Mouse (Mus musculus) mesoderm, embryonic 11.5 days (tissue): ENCODE results near the gene Olfr49.

ENCODE experiments used
- DNase-seq: peaks from one replicate; pipeline ENCODE4 v3.0.0-alpha.2; 2012; ENCODE audit warnings: low read depth, low spot score

Gene Olfr49

DNA sequence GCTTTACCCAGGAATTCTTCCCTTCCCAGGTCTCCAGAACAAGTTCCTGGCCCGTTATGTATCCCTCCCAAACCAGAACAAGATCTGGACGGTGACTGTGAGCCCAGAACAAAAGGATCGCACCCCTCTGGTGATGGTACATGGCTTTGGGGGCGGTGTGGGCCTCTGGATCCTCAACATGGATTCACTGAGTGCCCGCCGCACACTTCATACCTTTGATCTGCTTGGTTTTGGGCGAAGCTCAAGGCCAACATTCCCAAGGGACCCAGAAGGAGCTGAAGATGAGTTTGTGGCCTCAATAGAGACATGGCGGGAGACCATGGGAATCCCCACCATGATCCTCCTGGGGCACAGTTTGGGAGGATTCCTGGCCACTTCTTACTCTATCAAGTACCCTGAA is 22.1 kb downstream of the Olfr49 start:
- DNase-seq: no peak

DNA sequence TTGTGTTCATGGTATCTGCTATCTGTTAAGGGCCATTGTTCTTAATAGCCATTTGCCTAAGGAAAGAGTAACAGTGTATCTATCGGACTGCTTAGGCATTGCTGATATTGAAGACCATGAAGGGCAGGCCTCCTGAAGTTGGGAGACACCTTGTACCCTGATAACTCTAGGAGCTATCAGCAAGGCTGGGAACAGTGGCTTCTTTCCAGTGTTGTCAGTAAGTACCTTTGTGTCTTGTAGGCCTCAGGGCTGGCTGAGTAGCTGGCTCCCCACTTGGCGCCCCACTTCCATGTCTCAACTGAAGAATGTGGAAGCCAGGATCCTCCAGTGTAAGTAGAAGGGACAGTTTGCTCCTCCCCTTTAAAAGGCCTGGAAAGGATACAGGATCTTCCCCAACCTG is 23.4 kb downstream of the Olfr49 start:
- no peak for DNase-seq

DNA sequence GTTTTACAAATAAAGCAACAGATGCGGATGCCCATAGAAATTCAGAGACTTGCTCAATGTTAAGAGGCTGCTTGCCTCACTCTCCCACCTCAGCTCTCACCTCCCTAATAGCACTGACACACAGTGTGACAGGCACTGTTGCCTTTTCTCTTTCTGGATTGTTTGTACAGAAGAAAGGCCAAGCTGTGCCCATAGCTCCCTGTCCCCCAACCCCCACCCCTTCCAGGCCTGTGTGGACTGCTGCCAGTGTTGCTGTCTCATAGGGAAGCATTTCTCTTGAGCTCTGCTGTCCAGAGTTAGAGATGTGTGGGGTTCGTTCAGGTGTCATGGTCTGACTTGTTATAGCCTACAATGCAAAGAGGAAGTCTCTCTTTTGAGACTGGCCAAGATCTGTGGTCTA is 24.5 kb downstream of the Olfr49 start:
- no peak for DNase-seq

DNA sequence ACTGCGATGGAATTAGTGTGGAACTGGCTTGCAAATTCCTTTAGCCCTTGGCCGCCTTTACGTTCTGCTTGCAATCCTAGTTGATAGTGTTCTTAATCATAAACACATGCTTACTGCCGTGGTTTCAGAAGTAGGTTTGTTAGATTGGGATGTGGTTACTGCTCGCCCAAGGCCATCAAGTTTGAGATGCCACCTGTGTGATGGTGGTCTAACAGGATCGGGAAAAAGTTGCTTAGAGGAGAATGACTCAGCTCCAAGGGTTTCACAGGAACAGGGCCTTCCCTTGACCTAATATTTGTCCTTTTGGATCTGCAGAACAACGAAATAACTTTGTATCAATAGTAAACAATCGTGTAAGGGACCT is 25.0 kb downstream of the Olfr49 start:
- no peak for DNase-seq

DNA sequence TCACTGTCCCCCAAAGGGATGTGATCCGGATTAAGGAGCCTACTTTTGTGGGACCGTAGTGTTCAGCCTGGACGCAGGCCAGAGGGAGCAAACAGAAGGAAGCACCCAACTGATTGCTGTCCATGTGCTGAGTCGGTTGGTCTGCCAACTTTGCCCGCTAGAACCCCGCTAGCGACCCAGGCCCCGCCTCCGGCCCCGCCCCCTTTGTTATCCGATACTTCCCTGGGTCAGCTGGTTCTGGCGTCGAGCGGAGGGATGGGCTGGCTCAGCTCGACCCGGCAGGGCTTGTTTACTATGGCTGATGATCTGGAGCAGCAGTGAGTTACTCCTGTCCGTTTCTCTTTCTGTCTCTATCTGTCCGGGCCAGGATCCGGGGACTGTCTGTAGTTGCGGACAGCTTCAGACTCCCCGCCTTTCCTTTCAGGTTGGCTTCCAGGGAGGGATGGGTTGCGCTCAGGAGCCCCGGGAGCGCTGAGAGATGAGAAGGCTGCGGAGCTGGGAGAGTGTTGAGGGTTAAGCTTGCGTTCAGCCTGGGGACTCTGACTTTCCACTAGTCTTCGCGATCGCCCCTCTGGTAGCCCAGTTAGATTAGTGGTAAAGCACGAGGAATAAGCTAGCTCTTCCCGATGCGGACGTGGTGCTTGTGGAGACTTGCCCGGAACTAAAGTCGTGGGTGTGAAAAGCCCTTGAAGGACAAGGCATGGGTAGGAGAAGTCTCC is 25.6 kb downstream of the Olfr49 start:
- DNase-seq: peak; percentile 92

DNA sequence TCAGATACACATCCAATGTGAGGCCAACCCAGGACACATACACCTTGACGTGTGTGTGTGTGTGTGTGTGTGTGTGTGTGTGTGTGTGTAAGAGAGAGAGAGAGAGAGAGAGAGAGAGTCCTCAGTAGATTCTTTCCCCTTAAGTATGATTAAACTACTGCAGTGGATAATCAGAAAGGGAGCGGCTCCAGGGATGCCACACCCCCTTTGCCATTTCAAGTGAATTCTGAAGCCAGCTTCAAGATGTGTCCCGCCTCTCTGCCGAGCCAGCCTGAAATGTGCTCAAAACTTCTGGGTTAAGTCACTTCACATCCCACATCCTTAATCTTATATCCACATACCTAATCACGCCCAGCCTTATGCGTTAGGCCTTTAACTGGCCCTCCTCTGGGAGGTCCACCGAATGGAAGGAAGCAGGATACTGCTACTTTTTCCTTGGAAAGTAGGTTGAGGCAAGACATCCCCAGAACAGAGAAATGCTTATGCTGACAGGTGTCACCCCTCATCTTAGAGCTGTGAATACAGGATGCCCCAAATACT is 26.5 kb downstream of the Olfr49 start:
- DNase-seq: no peak

DNA sequence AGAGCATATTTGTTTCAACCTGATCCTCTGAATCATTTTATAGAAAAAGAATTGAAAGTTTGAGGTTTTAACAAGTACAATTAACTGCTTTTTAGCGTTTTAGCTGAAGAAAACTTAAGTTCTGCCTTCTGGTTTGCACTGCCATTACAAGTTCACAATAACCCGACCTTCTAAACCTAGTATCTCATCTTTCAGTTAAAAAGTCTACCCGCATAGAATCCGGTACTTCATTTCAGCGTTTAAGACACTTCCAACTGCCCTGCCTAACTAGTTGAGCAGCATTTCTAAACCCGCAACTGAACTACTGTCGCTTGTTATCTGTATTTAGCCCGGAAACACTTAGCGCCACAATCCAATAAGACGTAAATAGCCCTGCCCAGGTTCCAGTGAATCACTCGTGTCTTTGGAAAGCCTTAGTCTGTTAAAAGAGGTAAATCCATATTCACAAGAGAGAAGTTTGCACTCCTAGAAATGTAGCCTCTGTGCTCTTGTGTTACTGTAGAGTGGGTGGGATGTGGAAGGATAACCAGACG is 30.0 kb downstream of the Olfr49 start:
- DNase-seq: no peak

DNA sequence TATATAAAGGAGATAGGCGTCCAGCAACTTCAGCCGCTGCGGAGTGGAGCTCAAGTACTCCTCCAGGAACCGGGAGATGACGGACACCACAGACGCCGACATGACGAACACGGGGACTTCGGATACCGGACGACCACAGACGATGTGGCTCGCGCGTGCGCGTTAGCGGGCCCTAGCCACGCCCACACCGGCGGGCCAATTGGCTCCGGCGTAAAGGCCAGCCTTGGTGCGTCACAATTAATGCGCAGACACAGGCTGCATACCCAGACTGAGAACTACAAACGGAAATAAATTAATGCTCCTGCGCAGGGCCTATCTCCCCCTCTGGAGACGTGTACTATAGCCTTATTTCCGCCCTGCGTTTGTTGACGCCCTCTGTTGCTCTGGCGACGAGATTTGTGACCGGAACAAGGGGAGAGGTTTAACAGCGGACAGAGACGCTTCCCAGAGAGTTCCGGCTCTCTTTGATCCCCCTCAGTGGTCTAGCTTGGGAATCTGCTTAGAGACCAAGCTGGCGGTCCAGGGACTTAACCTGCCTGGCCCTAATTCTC is 30.9 kb downstream of the Olfr49 start, which contains the start of the genes Dad1 and Abhd4:
TSS of gene Dad1 (minus strand) at position 364 of the 551 bp plus-strand sequence.
TSS of gene Abhd4 (plus strand) at position 448 of the 551 bp plus-strand sequence.
- peak; percentile 97 for DNase-seq

DNA sequence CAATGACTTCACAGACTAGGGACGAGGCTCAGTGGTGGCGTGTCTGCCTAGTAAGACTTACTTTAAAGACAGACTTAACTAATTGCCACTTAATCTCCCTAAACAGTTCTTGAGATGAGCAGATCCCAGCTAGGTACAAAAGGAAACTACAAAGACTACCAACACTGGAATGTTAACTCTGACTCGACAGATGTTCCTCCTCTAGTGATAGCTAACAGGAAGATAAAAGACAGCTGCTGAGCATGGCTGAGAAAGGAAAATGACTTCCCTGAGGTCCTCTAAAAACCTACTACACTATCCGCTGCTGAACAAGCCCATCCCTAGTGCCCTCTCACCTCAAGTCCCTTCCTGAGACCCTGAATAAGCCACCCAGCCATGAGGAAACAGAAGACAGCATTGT is 34.6 kb downstream of the Olfr49 start:
- no peak for DNase-seq

DNA sequence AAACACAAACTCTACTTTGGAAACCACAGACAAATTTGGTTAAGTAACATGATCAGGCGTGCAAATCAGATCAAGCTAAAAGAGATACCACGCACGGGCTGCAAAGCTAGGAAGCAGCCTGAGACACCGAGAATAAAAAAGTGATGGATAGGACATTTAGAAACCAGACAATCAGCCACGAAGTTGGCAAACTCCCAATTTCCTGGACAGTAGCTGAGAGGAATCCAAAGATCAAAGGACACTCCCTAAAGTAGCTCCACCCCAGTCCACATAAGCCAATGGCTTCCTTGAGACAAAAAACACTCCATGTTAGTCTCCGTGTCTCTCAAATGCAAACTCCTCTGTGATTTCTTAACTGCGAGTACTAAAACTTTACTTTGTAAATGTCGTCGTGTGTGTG is 35.4 kb downstream of the Olfr49 start:
- peak; percentile 67 for DNase-seq

DNA sequence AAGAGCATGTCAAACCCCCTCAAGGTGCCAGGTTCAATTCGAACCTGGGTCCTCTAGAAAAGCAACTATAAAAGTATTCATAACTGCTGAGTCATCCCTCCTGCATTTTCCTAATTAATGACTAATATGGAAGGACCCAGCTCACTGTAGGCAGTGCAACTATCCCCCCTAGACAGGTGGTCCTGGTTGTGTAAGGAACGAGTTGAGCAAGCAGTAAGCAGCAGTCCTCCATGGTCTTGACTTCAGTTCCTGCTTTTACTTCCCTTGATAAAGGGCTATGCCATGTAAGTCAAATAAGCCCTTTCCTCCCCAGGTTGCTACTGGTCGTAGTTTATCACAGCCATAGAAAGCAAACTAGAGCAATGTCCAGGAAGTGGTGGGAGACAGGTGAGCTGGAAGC is 38.5 kb downstream of the Olfr49 start:
- no peak for DNase-seq

DNA sequence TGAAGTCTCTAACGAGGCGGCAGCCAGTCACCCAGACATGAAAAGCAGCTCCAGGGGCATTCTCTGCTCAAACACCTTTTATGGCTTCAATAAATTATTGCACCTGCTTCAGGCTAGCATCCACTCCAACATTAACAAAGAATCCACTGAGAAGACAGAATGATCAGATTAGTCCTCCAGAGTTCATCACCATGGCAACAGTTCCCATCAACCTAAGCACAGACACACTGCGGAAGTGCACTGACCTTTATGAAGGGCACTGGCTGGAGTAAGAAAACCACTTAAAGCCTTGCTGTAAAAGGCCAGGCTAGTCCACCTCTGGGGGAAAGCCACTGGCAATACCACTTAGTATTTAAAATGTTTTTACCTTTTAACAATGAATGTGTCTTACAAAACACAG is 40.6 kb downstream of the Olfr49 start:
- peak; percentile 50 for DNase-seq

DNA sequence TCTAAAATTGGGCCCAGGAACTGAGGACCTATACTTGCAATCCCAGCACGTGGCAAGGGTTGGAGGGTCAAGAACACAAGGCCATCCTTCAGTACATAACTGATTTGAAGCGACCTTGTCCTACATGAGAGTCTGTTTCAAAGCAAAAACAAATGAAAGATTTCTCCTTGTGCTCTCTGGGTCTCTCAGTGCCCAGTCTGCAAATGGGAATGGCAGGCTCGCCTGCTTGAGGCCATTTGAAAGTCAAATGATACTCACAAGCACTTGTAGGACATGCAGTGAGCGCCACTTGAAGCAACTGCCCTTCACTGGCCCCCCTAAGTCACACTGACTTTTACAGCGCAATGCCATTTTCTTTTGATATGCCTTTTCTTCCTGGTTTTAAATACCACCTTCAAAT is 44.2 kb downstream of the Olfr49 start:
- no peak for DNase-seq

DNA sequence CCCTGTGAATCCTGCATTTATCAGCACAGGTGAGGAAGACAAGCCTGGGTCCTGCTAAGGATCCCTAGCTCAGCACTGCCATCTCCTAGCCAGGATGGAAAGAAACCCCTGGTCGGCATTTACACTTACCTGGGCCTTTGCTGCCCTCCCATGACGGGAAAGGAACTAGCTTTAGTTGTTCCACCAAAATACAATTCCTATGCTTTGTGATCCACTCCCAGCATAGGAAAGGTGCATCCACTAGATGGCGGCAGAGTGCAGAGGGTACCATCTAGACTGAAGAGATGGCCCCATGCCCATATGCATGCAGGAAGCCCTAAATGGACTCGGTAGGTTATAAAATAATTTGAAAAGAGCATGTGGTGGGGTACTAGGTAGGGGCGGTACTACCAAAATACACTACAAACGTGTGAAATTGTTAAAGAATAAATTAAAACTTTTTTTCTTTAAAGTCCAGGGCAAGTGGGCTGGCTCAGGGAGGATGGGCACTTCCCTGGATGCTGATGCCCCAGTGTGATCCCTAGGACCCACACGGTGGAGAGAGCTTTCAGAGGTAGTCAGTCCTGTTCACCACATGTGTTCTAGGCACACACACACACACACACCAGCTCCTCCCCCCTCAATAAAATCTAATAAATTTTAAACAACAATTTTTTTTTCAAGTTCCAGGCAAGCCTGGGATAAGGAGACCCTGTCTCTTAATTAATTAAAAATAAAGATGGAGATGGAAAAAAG is 45.6 kb downstream of the Olfr49 start:
- peak; percentile 74 for DNase-seq

DNA sequence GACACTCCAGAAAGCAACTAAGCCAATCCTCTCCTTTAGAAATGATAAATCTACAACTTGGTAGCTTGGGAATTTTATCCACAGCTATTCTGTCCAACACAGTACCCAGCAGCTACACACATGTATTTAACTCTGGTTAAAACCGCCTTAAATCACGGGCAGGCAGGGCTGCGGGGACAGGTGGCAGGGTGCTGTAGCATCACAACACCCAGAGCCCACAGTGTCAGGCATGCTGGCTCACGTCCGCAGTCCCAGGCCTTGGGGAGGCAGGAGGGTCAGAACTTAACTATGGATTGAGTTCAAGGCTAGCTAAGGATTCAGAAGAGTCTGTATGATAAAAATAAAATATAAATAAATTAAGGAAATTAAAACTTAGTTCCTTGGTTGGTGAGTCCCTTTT is 47.9 kb downstream of the Olfr49 start:
- no peak for DNase-seq

DNA sequence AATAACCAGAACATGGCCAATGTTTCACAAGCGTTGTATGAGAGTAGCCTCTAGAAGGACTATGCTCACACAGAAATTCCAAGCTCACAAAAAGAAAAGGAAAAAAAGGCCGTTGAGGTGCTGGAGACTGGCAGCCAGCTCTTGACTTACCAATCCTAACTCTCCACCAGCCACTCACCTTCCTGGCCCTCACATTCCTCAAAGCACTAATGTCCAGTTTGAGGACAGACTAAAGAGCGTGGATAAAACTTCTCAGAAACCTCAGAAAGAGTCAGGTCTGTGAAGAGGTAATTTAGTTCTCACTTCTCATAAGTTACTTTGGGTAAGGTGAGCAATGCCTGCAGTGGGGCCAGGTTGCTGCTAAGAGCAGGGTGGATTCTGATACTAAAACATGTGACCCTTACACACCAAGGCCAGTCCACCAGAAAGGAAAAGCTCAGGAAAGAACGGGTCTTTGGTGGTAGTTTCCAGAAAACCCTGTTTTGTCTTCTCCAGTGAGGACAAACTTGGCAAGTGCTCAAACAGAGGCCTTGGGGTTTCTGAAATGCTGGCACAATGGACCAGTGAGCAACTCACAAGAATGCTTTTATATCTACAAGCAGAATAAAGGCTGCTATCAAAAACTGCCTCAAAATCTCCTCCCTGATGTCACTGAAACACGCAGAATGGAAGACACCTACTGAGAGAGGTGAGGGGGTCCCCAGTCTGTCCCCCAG is 48.8 kb downstream of the Olfr49 start:
- DNase-seq: no peak

DNA sequence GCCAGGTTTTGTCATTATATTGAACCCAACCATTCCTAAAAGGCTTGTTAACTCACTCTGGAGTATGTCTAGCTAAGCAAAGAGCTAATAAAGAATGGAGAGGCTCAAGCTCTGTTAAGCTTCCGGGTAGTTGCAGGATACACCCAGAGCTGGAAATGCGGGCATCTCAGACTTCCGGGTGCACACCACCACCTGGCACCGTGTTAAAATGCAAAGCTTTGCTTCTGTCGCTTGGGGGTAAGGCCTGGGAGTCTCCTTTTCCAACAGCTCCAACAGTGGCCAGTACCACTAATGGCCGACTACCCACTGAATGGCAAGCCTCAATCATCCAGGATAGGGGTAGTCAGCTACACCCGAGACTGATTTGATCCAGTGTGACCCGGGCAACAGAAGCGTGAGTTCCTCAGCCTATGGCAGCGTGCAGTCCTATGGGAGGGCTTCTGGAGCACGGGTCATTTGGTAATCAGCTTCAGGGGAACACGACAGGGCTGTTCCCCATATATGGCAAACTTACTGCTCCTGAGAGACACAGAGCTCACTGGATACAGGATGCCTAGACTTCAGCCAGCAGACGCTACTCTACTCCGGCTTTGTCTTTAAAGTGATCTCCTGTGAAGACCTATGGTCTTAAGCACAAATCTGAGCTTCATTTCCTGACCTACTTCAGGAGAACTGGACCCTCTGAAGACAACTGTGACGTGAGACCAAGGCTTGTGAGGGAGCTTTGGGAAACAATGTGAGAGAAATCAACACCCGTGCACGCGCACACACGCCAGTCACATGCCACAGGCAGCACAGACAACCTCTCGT is 50.3 kb downstream of the Olfr49 start:
- DNase-seq: no peak

DNA sequence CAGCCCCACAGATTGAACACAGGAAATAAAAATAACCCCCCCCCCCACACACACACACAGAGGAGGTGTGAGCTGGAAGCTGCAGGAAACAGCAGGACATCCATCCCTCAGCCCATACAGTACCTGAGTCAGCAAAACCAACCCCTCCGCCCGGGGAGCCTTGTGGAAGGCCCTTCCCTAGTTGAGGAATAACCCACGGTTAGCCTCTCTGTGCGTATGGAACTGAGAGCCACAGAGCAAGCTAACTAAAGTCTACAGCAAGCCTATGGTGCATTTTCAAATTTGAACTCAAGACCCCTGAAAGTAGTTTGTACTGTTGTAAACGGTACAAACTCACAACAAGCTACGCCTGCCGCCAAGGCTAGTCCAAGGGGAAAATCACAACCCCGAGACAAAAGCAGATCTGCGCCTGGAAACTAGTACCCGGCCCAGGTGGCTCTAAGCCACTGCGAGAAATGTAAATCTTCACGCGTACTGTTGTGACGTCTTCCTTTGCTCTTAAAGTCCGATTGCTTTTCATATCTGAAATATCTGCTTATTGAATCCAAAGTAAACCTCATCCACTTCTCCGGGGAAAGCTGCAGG is 51.1 kb downstream of the Olfr49 start:
- no peak for DNase-seq

DNA sequence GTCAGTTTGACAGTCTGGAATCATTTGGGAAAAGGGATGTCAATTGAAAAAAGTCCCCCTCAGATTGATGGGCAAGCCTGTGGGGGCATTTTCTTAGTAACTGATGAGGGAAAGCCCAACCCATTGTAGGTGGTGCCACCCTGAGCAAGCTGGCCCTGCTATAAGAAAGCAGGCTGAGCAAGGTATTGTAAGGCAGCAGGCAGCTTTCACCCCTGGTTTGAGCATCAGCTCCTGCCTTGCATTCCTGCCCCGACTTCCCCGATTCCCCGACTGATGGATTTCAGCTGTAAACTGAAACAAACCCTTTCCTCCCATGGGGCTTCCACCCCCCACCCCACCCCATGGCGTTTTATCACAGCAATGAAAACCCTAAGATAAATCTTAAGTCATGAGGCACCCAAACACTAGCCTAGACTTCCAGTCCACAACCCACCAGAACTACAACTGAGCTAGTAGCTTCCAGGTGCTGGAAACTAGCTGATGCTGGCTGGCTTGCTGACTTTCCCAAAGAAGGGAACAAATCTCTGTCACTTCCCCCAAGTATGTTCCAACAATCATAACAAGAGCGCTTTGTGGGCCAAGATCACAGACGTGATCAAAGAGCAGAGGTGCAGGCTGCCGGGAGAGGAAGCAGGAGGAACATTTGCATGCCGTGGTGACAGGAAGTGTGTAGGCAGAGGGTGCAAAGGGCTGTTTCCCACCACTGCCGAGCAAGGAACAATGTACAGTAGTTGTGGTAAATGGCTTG is 51.8 kb downstream of the Olfr49 start:
- peak; percentile 32 for DNase-seq

DNA sequence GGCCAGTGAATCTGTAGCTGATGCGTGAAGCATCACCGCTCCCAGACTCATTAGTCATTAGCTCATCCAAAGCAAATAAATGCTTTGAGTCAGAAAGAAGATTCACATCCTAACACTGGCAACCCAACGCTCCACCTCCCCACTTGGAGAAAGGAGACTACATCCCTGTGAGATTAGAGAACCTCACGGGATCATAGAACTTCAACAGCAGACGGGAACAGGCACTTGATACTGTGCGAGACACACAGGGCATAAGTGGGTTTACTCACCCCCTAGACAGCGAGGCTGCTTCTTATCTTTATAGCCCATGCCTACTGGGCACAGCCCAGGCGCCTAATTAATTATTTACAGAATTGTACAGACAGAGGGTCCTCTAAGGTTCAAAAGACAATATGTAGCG is 52.6 kb downstream of the Olfr49 start:
- no peak for DNase-seq
